Comparison of ENCODE assay signal across 9 mouse cellular contexts in the genomic region with DNA sequence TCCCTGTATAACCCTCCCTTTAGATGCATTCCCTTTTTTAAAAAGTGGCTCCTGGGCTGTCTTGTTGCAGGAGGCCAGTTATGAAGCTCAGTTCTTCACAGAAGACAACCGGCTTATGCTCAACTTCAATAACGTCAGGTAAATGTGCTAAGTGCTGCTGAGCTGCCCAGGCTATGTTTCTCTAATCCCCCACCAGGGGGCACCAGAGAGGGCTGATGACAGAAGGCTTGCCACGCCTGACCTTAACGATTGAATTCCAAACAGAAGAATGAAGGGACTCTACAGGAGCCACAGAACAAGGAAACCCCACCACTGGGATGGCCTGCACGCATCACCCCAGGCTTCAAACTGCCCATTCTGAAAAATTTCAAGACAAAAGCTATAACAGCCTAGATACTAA. TPM values are rescaled to one million over a fixed set of nuclear protein-coding genes. Genes with fewer than 3 reads are reported as not detected.
DNase-seq lines count a peak whose midpoint lies in the region; ATAC-seq lines count a peak whose summit lies in the region.
"Had no signal": no experiment of that assay in that cellular context is flagged by ENCODE, and none has a peak within 500 bp of the region (broad histone marks: within the 10 kb centered on the region; RNA-seq: fewer than 3 reads in every experiment).

No protein-coding gene starts in this region.

- no peak overlapping the region for H3K4me2 ChIP-seq in stomach, embryonic 16.5 days (ENCODE audit: low read depth, low read length)

- H3K27ac ChIP-seq in stomach, embryonic 16.5 days (ENCODE audit: low read length), result no peak overlapping the region
- H3K27ac ChIP-seq: macrophage had no signal

- no peaks in the 10 kb centered on the region for H3K9me3 ChIP-seq in stomach, embryonic 16.5 days (replicated peaks; ENCODE audit: control insufficient read depth, low read length)

- no peaks in the 10 kb centered on the region for H3K27me3 ChIP-seq in stomach, embryonic 16.5 days (ENCODE audit: control insufficient read depth, insufficient read depth, low read length)

- intact Hi-C loops in gastrocnemius, postnatal 36 days (cut with DNase I), result no loop called here

- ATAC-seq in stomach, embryonic 16.5 days (ENCODE audit: insufficient read depth, low FRiP score), result 0 out of 2 replicates have a peak, but pooled peaks have one; percentile 14

- 15% methylated on average over 5 of the region's 5 CpGs for WGBS in stomach, embryonic 16.5 days

- no peaks in the 10 kb centered on the region for H3K36me3 ChIP-seq in stomach, embryonic 16.5 days (ENCODE audit: control insufficient read depth, insufficient read depth, low read length)

- DNase-seq in gastrocnemius, adult 18-20 months (ENCODE audit: low spot score), result peak; percentile 50
- DNase-seq in gastrocnemius, postnatal 25 days, result no peak
- peak; percentile 89 for DNase-seq in R1 (ENCODE audit: low read depth, low spot score)
- peak; percentile 93 to 95 for DNase-seq in cerebellum, postnatal 10 days
- peak; percentile 33 to 55 for DNase-seq in gastrocnemius, postnatal 36 days
- peak; percentile 76 to 80 for DNase-seq in layer of hippocampus, postnatal 10 days (ENCODE audit: low spot score in 2 of 2)
- peak; percentile 78 for DNase-seq in mesoderm, embryonic 11.5 days (ENCODE audit: low read depth, low spot score)

- no peak overlapping the region for H3K4me3 ChIP-seq in stomach, embryonic 16.5 days (replicated peaks; ENCODE audit: low read length)

- H3K4me1 ChIP-seq in stomach, embryonic 16.5 days (ENCODE audit: control insufficient read depth, insufficient read depth, low read length), result no peaks in the 10 kb centered on the region

- H3K9ac ChIP-seq in stomach, embryonic 16.5 days (ENCODE audit: low read length), result no peak overlapping the region

RNA-seq across cellular contexts. Expression of a gene that starts 8.4 kb away (rescaled TPM):
- total RNA-seq in gastrocnemius, adult 18-20 months (2021), result not detected
- not detected for total RNA-seq in gastrocnemius, postnatal 25 days (2021)
- total RNA-seq in gastrocnemius, postnatal 36 days (2021), result not detected
- under 1 TPM in 1 of 2 experiments, not detected in 1; 0.21 TPM for total RNA-seq in layer of hippocampus, postnatal 10 days (2021)
- polyA plus RNA-seq in stomach, embryonic 16.5 days (2015; fragmentation: Nextera tagmentation; extraction: Ambion mirVana), result 1.7 and 3.7 TPM in 2 replicates
- polyA plus RNA-seq: macrophage had no signal

RNA-seq across cellular contexts. Expression of a gene that starts 24.6 kb away (rescaled TPM):
- not detected for total RNA-seq in gastrocnemius, adult 18-20 months (2021)
- not detected for total RNA-seq in gastrocnemius, postnatal 25 days (2021)
- total RNA-seq in gastrocnemius, postnatal 36 days (2021), result not detected
- under 1 TPM; 0.30 to 0.54 TPM for total RNA-seq in layer of hippocampus, postnatal 10 days (2021)
- polyA plus RNA-seq in stomach, embryonic 16.5 days (2015; fragmentation: Nextera tagmentation; extraction: Ambion mirVana), result 711 and 1,131 TPM in 2 replicates
- polyA plus RNA-seq: macrophage had no signal

RNA-seq across cellular contexts. Expression of a gene that starts 42.5 kb away (rescaled TPM):
- not detected for total RNA-seq in gastrocnemius, adult 18-20 months (2021)
- total RNA-seq in gastrocnemius, postnatal 25 days (2021), result not detected
- total RNA-seq in gastrocnemius, postnatal 36 days (2021), result not detected
- not detected for total RNA-seq in layer of hippocampus, postnatal 10 days (2021)
- polyA plus RNA-seq in stomach, embryonic 16.5 days (2015; fragmentation: Nextera tagmentation; extraction: Ambion mirVana), result not detected in 2 replicates
- polyA plus RNA-seq: macrophage had no signal

RNA-seq across cellular contexts. Expression of a gene that starts 52.8 kb away (rescaled TPM):
- total RNA-seq in gastrocnemius, adult 18-20 months (2021), result not detected
- not detected for total RNA-seq in gastrocnemius, postnatal 25 days (2021)
- total RNA-seq in gastrocnemius, postnatal 36 days (2021), result not detected
- not detected for total RNA-seq in layer of hippocampus, postnatal 10 days (2021)
- polyA plus RNA-seq in stomach, embryonic 16.5 days (2015; fragmentation: Nextera tagmentation; extraction: Ambion mirVana), result not detected in 2 replicates
- polyA plus RNA-seq: macrophage had no signal
